Mouse (Mus musculus): Measurements from ENCODE around the gene Map7d1. TPM values are rescaled to one million over a fixed set of nuclear protein-coding genes. Genes with fewer than 3 reads are reported as not detected.
A peak's percentile ranks its signal among the peaks of the same experiment; 100 is the strongest.

Map7d1 gene
- polyA plus RNA-seq, 1 experiment from 2014 or later, result 69.6 TPM

DNA sequence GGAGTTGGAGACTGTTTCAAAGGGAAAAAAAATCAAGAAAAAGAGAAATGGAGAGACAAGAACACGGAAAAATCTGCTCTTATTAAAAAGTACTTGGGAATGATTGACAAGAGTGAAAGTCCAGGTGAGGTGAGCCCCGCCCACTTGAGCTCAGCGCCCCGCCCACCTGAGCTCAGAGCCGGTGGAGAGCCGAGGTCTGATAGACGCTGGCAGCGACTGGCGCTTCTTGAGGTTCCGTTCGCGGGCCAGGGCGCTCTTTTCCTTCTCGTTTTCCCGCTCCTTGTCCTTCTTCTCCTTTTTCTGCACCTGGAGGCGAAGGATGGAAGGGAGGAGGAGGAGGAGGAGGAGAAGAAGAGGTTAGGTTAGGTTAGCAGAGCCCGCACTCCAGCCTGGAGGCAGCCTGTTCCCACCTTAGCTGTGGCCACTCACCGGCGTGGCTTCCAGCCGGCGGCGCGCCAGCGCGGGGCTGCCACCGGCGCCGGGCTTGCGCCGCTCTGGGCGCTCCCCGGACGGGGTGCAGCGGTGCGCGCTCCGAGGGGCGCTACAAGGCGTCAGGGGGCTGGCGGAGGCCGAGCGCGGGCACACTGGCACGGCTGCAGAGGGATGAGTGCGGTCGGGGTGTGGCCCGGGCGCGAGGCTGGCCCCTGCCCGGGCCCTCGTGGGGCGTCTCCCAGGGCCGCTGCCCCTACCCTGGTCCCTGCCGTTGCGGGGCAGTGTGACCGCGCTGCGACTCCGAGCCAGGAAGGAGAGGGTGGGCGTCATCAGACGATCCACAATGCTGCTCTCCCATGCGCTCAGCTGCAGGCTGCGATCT, 19.5 kb downstream of the Map7d1 start:
- Histone ChIP-seq H3K4me1 (ENCODE audit: control insufficient read depth, insufficient read depth, low read length) (no peaks in the 10 kb centered on the region), H3K9me3 (ENCODE audit: control insufficient read depth, low read length) (no peaks in the 10 kb centered on the region), H3K27ac (ENCODE audit: low read depth, low read length) (no peak overlapping the region), H3K36me3 (ENCODE audit: control insufficient read depth, insufficient read depth, low read length) (peaks cover 86% of the 10 kb centered on the region), H3K4me3 (ENCODE audit: low read depth, low read length) (no peak overlapping the region), H3K9ac (replicated peaks; ENCODE audit: low read depth, low read length) (no peak overlapping the region), H3K4me2 (ENCODE audit: low read depth, low read length) (no peak overlapping the region), H3K27me3 (ENCODE audit: control insufficient read depth, insufficient read depth, low read length) (no peaks in the 10 kb centered on the region)
- WGBS, result 42% methylated on average over 48 of the region's 63 CpGs
- no peak for ATAC-seq (ENCODE audit: low read depth)

DNA sequence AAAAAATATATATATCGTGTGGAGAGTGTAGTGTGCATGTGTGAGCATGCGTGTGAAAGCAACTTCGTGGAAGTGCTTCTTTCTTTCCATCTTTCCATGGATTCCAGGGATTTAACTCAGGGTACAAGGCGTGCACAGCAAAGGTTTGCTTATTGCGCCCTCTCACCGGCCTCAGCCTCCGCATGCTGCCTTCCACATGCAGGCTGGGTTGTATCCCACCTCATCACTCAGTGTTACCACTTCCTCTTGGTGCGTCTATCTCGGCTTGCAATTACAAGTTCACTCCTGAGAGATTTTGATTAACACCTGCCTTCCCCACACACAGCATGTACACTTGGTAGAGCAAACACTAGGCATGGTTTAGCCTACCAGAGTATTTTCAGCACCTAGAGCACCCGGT, 21.0 kb downstream of the Map7d1 start:
- ATAC-seq (ENCODE audit: low read depth), result no peak
- Histone ChIP-seq H3K36me3 (ENCODE audit: control insufficient read depth, insufficient read depth, low read length) (peaks cover 85% of the 10 kb centered on the region), H3K9me3 (ENCODE audit: control insufficient read depth, low read length) (no peaks in the 10 kb centered on the region), H3K4me3 (ENCODE audit: low read depth, low read length) (no peak overlapping the region), H3K9ac (replicated peaks; ENCODE audit: low read depth, low read length) (no peak overlapping the region), H3K27ac (ENCODE audit: low read depth, low read length) (no peak overlapping the region), H3K4me1 (ENCODE audit: control insufficient read depth, insufficient read depth, low read length) (no peaks in the 10 kb centered on the region), H3K4me2 (ENCODE audit: low read depth, low read length) (no peak overlapping the region), H3K27me3 (ENCODE audit: control insufficient read depth, insufficient read depth, low read length) (no peaks in the 10 kb centered on the region)
- WGBS, result 94% methylated on average over 10 of the region's 10 CpGs

DNA sequence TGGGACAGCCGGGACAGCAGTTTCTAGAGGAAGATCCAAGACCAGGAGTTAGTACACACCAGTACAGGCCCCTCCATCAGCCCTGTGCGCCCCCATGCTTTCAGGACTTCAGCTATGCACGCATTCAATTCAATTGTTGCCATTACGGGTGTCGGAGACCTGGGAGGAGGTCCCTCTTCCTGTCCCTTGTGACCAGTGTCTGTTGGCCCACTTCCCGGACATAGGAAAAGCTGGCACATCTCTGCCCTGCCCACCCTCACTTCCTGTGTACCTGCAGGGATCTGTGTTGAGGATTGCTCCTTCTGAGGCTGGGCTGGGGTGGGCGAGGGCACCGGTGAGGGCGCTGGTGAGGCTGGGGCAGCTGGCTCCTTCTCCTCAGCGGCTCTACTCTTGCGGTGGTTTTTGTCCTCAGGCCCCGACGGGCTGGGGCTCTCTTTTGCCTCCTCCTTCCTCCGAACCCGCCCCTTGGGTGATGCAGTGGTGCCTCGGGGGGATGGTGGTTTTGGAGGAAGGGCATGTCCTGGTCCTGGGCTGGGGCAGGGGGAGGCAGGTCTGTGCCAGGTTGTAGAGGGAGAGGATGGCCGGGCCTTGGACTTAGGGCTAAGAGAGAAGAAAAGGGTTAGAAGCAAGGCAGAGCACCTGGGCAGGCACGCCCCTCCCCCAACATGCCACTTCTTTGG, 21.5 kb downstream of the Map7d1 start:
- Histone ChIP-seq H3K9ac (replicated peaks; ENCODE audit: low read depth, low read length) (no peak overlapping the region), H3K27ac (ENCODE audit: low read depth, low read length) (no peak overlapping the region), H3K9me3 (ENCODE audit: control insufficient read depth, low read length) (no peaks in the 10 kb centered on the region), H3K4me2 (ENCODE audit: low read depth, low read length) (no peak overlapping the region), H3K27me3 (ENCODE audit: control insufficient read depth, insufficient read depth, low read length) (no peaks in the 10 kb centered on the region), H3K36me3 (ENCODE audit: control insufficient read depth, insufficient read depth, low read length) (peaks cover 83% of the 10 kb centered on the region), H3K4me3 (ENCODE audit: low read depth, low read length) (no peak overlapping the region), H3K4me1 (ENCODE audit: control insufficient read depth, insufficient read depth, low read length) (no peaks in the 10 kb centered on the region)
- 89% methylated on average over 18 of the region's 18 CpGs for WGBS
- ATAC-seq (ENCODE audit: low read depth), result no peak

DNA sequence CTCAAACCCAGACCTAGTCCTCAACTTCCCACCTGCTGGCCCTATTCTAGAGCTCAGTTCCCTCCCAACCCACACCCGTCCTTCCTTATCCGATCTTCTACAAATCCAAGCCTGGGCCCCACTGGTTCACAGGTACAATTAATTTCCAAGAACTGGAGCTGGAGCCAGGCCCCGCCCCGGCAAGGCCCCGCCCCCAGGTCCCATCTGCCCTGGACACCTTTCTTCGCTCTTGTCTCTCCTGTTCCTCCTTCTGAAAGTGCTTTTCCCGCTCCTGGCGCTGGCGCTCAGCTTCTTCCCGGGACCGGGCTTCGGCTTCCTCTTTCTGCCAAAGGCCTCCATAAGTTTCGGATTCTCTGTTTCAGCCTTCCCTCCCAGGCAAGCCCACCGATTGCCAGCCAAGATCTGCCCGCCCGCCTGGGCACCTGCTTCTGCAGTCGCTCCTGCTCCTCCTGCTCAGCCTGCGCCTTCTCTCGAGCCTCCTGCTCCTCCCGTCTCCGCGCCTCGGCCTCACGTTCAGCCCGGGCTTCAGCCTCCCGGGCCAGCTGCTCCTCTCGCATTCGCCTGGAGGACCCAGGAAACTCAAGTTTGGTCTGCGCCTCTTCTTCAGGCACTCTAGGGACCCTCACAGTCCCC, 22.4 kb downstream of the Map7d1 start:
- peaks cover 77% of the 10 kb centered on the region for H3K36me3 ChIP-seq (ENCODE audit: control insufficient read depth, insufficient read depth, low read length)
- H3K27me3 ChIP-seq (ENCODE audit: control insufficient read depth, insufficient read depth, low read length), result no peaks in the 10 kb centered on the region
- H3K9me3 ChIP-seq (ENCODE audit: control insufficient read depth, low read length), result no peaks in the 10 kb centered on the region
- no peak overlapping the region for H3K9ac ChIP-seq (replicated peaks; ENCODE audit: low read depth, low read length)
- no peak overlapping the region for H3K4me3 ChIP-seq (ENCODE audit: low read depth, low read length)
- ATAC-seq (ENCODE audit: low read depth), result no peak
- H3K4me2 ChIP-seq (ENCODE audit: low read depth, low read length), result no peak overlapping the region
- H3K27ac ChIP-seq (ENCODE audit: low read depth, low read length), result no peak overlapping the region
- 93% methylated on average over 29 of the region's 29 CpGs for WGBS
- no peaks in the 10 kb centered on the region for H3K4me1 ChIP-seq (ENCODE audit: control insufficient read depth, insufficient read depth, low read length)

DNA sequence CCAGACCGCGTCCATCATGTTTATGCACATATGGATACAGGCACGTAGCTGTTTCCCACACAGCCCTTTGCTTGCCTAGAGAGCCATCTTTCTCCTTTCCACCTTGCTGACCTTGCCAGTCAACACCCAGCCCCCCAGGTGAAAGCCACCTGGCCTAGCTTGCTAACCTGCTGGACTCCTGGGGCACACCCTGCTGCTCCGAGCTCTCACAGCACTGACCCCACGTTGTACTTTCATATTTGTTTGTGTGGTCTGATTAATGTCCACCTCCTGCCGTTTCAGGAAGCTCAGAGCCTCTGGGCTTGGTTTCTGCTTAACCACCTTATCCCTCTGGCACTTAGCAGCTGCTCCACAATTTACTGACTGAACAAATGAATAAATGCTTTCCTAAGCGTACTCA, 26.2 kb downstream of the Map7d1 start:
- Histone ChIP-seq H3K9me3 (ENCODE audit: control insufficient read depth, low read length) (no peaks in the 10 kb centered on the region), H3K36me3 (ENCODE audit: control insufficient read depth, insufficient read depth, low read length) (peaks cover 45% of the 10 kb centered on the region), H3K4me1 (ENCODE audit: control insufficient read depth, insufficient read depth, low read length) (no peaks in the 10 kb centered on the region), H3K9ac (replicated peaks; ENCODE audit: low read depth, low read length) (no peak overlapping the region), H3K4me3 (ENCODE audit: low read depth, low read length) (no peak overlapping the region), H3K4me2 (ENCODE audit: low read depth, low read length) (no peak overlapping the region), H3K27ac (ENCODE audit: low read depth, low read length) (no peak overlapping the region), H3K27me3 (ENCODE audit: control insufficient read depth, insufficient read depth, low read length) (no peaks in the 10 kb centered on the region)
- WGBS, result 56% methylated on average over 7 of the region's 7 CpGs
- ATAC-seq (ENCODE audit: low read depth), result no peak

DNA sequence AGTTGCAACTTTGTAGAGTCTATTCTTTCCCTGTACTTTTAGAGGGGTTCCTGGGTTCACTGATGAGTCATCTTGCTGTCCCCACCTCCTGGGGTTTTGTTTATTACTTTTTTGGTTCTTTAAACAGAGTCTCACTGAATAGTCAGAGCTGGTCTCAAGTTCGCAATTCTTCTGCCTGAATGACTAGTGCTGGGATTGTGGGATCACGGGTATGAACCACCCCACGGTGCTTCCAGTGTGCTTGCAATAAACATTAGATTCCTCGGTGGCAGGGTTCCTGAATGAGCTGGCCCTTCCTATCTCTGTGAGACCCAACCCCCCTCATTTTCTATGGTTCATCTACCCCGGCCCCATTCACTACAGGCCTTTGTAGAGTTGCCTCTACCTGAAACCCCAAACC, 28.0 kb downstream of the Map7d1 start:
- no peak for ATAC-seq (ENCODE audit: low read depth)
- no peaks in the 10 kb centered on the region for H3K27me3 ChIP-seq (ENCODE audit: control insufficient read depth, insufficient read depth, low read length)
- H3K4me1 ChIP-seq (ENCODE audit: control insufficient read depth, insufficient read depth, low read length), result no peaks in the 10 kb centered on the region
- H3K27ac ChIP-seq (ENCODE audit: low read depth, low read length), result no peak overlapping the region
- no peak overlapping the region for H3K9ac ChIP-seq (replicated peaks; ENCODE audit: low read depth, low read length)
- 12% methylated on average over 5 of the region's 5 CpGs for WGBS
- H3K36me3 ChIP-seq (ENCODE audit: control insufficient read depth, insufficient read depth, low read length), result peaks cover 28% of the 10 kb centered on the region
- H3K9me3 ChIP-seq (ENCODE audit: control insufficient read depth, low read length), result no peaks in the 10 kb centered on the region
- no peak overlapping the region for H3K4me2 ChIP-seq (ENCODE audit: low read depth, low read length)
- H3K4me3 ChIP-seq (ENCODE audit: low read depth, low read length), result no peak overlapping the region

DNA sequence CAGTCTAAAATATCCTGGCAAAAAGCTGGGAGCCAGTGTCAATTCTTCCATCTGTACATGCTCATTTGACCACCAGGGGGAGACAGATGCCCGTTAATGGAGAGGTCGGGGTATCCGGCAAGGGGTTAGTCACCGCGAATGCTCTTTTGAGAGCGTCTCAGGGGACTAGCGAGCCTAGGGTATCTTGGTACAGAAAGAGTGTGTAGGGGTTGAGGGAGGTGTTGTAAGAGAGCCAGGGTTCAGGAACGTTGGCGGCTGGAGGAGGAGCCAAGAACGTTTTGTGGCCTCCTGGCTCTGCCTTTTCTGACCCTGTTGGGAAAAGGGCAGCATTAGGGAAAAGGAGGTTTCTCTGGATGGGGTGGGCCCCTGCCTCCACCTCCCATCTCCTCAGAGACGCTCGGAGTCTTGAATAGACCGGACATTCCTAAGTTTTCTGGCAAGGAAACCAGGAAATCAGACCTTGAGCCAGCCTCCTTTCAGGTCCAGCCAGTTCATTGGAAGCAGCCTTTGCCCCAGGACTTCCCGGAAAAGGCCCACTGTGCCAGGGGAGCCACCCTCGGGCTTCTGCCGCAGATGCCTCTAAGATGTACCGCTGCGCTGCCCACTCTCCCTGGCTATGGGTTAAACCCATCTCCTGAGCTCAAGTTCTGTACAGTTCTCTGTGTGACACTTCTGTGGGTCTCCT, 28.9 kb downstream of the Map7d1 start:
- WGBS, result 8% methylated on average over 18 of the region's 18 CpGs
- Histone ChIP-seq H3K27ac (ENCODE audit: low read depth, low read length) (no peak overlapping the region), H3K9ac (replicated peaks; ENCODE audit: low read depth, low read length) (no peak overlapping the region), H3K4me1 (ENCODE audit: control insufficient read depth, insufficient read depth, low read length) (no peaks in the 10 kb centered on the region), H3K4me3 (ENCODE audit: low read depth, low read length) (peak overlapping the region; percentile 1; the same call in 1 of the 2 replicates), H3K4me2 (ENCODE audit: low read depth, low read length) (peak overlapping the region; percentile 38), H3K9me3 (ENCODE audit: control insufficient read depth, low read length) (no peaks in the 10 kb centered on the region), H3K27me3 (ENCODE audit: control insufficient read depth, insufficient read depth, low read length) (no peaks in the 10 kb centered on the region), H3K36me3 (ENCODE audit: control insufficient read depth, insufficient read depth, low read length) (peaks cover 18% of the 10 kb centered on the region)
- peak; percentile 70 for ATAC-seq (ENCODE audit: low read depth)

DNA sequence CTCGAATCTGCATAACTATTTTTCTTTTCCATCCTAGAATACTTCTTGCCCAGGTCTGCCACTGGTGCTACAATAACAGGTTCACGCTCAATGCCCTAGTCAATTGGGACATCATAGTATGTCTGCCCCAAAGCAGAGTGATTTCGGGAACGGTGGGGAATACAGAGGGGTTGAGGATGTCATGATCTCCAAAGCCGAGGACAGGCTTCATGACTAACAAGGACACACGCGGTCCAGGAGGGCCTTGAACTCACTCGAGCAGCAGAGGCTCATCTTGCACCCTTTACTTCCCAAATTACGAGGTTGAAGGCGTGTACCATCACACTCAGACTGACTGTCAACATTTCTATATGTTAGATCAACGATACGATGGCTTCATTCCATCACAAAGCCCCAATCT, 29.5 kb downstream of the Map7d1 start:
- no peak overlapping the region for H3K4me3 ChIP-seq (ENCODE audit: low read depth, low read length)
- 52% methylated on average over 12 of the region's 12 CpGs for WGBS
- no peaks in the 10 kb centered on the region for H3K9me3 ChIP-seq (ENCODE audit: control insufficient read depth, low read length)
- no peaks in the 10 kb centered on the region for H3K27me3 ChIP-seq (ENCODE audit: control insufficient read depth, insufficient read depth, low read length)
- no peak overlapping the region for H3K27ac ChIP-seq (ENCODE audit: low read depth, low read length)
- no peaks in the 10 kb centered on the region for H3K4me1 ChIP-seq (ENCODE audit: control insufficient read depth, insufficient read depth, low read length)
- H3K4me2 ChIP-seq (ENCODE audit: low read depth, low read length), result no peak overlapping the region; the same call in 1 of the 2 replicates
- H3K36me3 ChIP-seq (ENCODE audit: control insufficient read depth, insufficient read depth, low read length), result peaks cover 13% of the 10 kb centered on the region
- ATAC-seq (ENCODE audit: low read depth), result 0 out of 2 replicates have a peak, but pooled peaks have one; percentile 12
- H3K9ac ChIP-seq (replicated peaks; ENCODE audit: low read depth, low read length), result no peak overlapping the region

Measured in neural tube, embryonic 14.5 days (tissue).